Mouse (Mus musculus): ENCODE data around the gene Mpdz.

- no peak for TF ChIP-seq CTCF (IDR thresholded peaks at IDR 0.05 in 2 of 3, conservative IDR thresholded peaks at IDR 0.05 in 1 of 3; ENCODE audit: control insufficient read depth in 1 of 3, insufficient read depth in 1 of 3, low read depth in 2 of 3, low read length in 3 of 3, poor library complexity in 1 of 3, severe bottlenecking in 1 of 3)
- TF ChIP-seq NELFE (IDR thresholded peaks at IDR 0.05; ENCODE audit: low read depth, low read length) = no peak
- no peak for TF ChIP-seq POLR2A (IDR thresholded peaks at IDR 0.05; ENCODE audit: control insufficient read depth in 1 of 2, insufficient read depth in 1 of 2, low read depth in 1 of 2, low read length in 2 of 2, poor library complexity in 1 of 2)
- TF ChIP-seq MEF2A (IDR thresholded peaks at IDR 0.05; ENCODE audit: extremely low read depth, insufficient replicate concordance, low read depth, low read length, poor library complexity, severe bottlenecking) = no peak
- TF ChIP-seq ZKSCAN1 (IDR thresholded peaks at IDR 0.05; ENCODE audit: low read depth, low read length) = no peak
- no peak for TF ChIP-seq POLR2AphosphoS2 (IDR thresholded peaks at IDR 0.05; ENCODE audit: low read length)
- no peak for TF ChIP-seq NRF1 (IDR thresholded peaks at IDR 0.05; ENCODE audit: insufficient read depth, low read depth, low read length, poor library complexity, severe bottlenecking)
- TF ChIP-seq GATA1 (IDR thresholded peaks at IDR 0.05; ENCODE audit: low read depth, low read length) = no peak
- no peak for TF ChIP-seq HCFC1 (IDR thresholded peaks at IDR 0.05; ENCODE audit: low read depth, low read length)
- TF ChIP-seq BHLHE40 (IDR thresholded peaks at IDR 0.05; ENCODE audit: borderline replicate concordance, low read depth, low read length) = no peak
- TF ChIP-seq RCOR1 (IDR thresholded peaks at IDR 0.05; ENCODE audit: low read depth, low read length) = no peak
These were observed 11.8 kb downstream of the Mpdz start for GRCm38 (mm10) chr4:81430826-81431225.

Data from MEL (cell line).